Mouse (Mus musculus) right cerebral cortex, postnatal 25 days (tissue): Measurements from ENCODE around the gene Neurog2.

Experiments
- DNase-seq: peaks from one replicate; pipeline ENCODE4 v3.0.0; 2022

Neurog2 gene

GRCm38 (mm10) chr3:127646156-127646825, 13.4 kb downstream of the Neurog2 start:
- DNase-seq, result no peak

- no peak for DNase-seq
Measured at GRCm38 (mm10) chr3:127651742-127652653, 19.1 kb downstream of the Neurog2 start.

GRCm38 (mm10) chr3:127660712-127661111, 27.8 kb downstream of the Neurog2 start:
- no peak for DNase-seq

- DNase-seq, result no peak
Measured at GRCm38 (mm10) chr3:127661646-127662531, 29.0 kb downstream of the Neurog2 start.

GRCm38 (mm10) chr3:127679703-127680102, 46.8 kb downstream of the Neurog2 start:
- DNase-seq, result no peak
